Mouse (Mus musculus): ENCODE results near the gene Sspn.

The Sspn gene

GRCm38 (mm10) chr6:145934697-145935240, 3.3 kb downstream of the Sspn start:
- no peak for DNase-seq

DNA sequence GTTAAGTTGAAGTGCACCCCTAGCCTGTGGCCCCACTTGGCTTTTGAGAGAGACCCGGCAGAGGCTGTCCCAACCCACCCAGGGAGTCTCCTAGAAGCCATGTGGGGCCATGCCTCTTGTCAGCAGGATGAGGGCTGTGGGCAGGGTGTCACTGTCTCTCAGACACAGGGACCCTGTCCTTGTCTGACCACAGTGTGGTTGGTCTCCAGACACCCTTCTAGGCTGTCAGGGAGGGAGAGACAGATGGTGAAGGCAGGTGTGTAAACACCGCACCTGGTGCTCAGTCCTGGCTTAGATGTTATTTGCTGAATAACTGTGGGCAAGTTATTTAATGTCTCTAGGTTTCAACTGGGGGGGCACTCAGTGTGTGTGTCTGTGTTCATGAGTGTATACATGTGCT, 4.5 kb downstream of the Sspn start:
- DNase-seq = no peak

GRCm38 (mm10) chr6:145936511-145936910, 5.1 kb downstream of the Sspn start:
- DNase-seq = no peak

- DNase-seq = no peak
Observed at GRCm38 (mm10) chr6:145940852-145941251, 9.4 kb downstream of the Sspn start.

GRCm38 (mm10) chr6:145942263-145942966, 11.0 kb downstream of the Sspn start:
- DNase-seq = no peak

GRCm38 (mm10) chr6:145943414-145943813, 12.0 kb downstream of the Sspn start:
- no peak for DNase-seq

- no peak for DNase-seq
Observed at GRCm38 (mm10) chr6:145945700-145946344, 14.4 kb downstream of the Sspn start.

DNA sequence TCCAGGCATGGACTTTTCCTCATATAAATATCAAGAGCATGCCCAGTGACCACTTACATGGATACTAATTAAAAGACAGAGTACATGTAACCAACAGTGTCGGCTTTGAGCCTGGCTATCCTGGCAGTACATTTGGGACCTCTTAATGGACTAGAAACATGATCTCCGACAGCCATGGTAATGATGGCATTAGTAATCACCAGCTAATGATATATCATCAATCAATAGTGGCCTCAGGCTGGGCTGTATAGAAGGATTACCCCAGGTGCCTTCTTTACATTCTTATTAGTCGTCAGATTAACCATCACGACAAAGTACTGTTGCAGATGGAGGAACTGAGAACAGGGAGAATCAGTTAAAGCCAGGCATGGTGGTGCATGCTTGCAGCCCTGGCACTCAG, 17.6 kb downstream of the Sspn start:
- DNase-seq = no peak

DNA sequence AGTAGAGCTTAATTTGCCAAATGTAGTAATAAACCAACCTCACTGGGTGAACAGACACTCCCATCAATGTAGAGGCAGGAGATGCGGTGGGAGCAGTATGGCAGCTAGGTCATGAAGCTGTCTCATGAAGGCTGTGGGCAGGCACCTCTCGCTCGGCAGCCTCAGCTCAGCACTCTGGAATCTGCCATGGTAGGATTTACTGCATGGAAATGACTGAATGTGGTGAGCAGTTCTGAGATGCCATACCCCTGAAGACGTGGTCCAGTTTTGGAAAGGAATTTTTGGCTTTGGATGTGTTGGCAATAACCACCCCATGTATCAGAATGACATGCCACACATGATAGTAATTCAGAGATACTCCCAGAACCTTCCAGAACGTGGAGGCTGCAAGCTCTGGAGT, 19.2 kb downstream of the Sspn start:
- no peak for DNase-seq

DNA sequence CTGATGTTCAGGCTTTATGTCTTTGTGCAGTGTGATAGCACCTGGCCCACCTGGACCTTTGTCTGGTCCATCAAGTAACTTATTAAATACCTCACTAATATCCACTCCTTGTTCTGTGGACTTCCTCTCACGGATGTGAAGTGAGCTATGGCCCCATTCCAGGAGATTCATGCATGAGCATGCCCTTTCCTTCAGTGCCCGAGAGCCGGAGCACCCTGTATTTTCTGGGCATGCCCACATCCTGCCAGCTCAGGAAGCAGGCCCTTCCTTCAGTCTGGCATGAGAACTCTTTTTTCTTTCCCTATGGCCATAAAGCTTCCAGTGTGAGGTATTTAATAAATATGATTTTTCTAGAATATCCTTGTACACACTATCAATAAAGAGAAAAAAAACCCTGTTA, 21.2 kb downstream of the Sspn start:
- no peak for DNase-seq

DNA sequence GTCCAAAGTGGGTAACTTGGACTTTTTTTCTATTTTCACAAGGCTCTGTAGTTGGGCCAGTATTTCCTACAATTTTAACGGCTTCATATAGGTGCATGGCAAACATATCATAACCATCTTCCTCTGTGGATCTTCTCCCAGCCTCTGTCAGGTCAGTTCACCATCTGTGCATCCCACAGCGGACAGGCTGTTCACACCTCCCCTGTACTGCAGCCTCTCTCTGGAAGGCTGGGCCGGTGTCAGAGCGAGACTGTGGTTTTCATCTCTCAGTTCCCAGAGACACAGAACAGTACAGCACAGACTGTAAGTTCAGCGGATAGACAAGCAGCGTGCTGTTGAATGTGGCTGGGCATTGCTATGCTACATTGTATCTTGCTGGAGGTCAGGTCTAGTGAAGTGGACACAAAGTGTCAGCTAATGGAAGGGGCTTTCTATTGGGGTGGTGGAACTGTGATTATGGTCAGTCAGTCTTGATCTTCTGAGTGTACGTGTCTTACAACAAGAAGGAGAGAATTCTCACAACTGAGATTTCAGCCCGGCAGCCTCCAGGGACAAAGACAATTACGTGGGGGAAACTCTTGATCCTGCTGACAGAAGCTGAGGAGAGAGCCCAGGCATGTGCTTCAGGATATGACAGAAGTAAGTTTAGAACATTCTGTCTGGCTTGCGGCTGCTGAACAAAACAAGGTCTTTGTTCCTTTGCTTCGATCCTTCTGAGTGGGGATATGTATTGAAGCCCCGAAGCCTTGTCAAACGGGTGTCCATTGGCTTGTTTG, 21.9 kb downstream of the Sspn start:
- no peak for DNase-seq

GRCm38 (mm10) chr6:145957427-145957965, 26.1 kb downstream of the Sspn start:
- DNase-seq = no peak

DNA sequence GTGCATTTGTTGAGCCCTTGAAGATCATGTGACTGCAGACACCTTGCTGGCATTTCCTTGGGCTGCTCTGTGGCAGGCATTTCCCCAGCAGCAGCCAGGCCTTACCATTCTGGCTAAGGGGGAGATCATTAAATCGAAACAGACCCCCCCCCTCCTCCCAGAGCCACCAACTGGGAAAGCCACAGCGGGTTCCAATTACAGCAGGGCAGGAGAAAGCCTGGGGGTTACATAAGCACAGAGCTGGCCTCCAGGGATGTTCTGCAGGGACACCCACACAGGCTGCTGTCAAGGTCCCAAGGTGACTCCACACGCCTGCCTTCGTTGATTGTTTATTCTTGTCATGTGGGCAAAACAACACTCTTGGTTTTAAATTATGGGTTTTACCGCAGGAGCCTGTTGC, 26.6 kb downstream of the Sspn start:
- no peak for DNase-seq

- no peak for DNase-seq
Observed at GRCm38 (mm10) chr6:145961047-145961446, 29.6 kb downstream of the Sspn start.

GRCm38 (mm10) chr6:145963966-145964365, 32.5 kb downstream of the Sspn start:
- no peak for DNase-seq

- DNase-seq = no peak
Observed at GRCm38 (mm10) chr6:145967693-145968092, 36.3 kb downstream of the Sspn start.

DNA sequence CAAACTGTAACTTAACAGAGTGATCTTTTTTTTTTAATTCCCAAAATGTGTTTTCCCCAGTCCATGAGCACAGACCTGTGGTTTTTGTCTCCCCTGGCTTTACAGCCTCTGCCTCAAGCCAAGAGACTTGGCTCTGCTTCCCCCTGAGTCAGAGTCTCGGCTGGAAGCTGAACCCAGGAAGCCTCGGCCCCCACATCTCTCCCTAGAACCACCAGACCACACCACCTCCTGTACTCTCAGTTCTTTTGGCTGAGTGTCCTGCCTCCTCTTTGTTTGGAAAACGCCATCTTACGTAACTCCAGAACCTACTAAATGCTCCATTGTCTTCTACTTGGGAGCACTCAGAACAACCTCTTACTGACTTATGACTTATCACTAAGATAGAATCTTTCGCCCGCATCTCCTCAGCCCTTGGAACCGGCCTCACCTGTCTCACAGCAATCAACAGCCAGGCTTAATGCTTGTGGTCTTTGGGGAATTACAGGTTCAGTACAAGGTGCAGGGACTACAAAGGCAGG, 36.9 kb downstream of the Sspn start:
- DNase-seq = no peak

- no peak for DNase-seq
Observed at GRCm38 (mm10) chr6:145968821-145969220, 37.4 kb downstream of the Sspn start.

- no peak for DNase-seq
Observed at GRCm38 (mm10) chr6:145969572-145969971, 38.1 kb downstream of the Sspn start.

- no peak for DNase-seq
Observed at GRCm38 (mm10) chr6:145972107-145972506, 40.7 kb downstream of the Sspn start.

- DNase-seq = no peak
Observed at GRCm38 (mm10) chr6:145972836-145973235, 41.4 kb downstream of the Sspn start.

GRCm38 (mm10) chr6:145973356-145973755, 41.9 kb downstream of the Sspn start:
- DNase-seq = no peak

DNA sequence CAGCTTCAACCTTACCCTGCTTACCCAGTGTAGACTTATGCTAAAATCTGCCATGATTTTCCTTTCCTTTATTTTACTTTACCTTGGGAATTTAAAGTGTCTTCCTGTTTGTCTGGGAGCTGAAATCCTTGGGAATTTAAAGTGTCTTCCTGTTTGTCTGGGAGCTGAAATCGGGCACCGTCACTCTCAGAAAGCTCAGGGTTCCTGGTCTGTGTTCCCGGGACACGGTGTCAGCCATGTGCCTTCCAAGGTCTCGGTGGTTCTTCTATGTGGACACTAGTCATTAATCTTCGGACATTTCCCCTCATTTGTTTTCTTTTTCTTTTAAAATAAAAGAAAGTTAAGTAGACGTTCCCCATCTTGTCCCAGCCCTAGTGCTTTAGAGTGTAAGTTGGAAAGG, 43.3 kb downstream of the Sspn start:
- no peak for DNase-seq

Measured in right cerebral cortex, postnatal 14 days (tissue).